Mouse (Mus musculus) left cerebral cortex, adult 18-20 months (tissue): ENCODE results near the gene Lmf2. TPM values are rescaled to one million over a fixed set of nuclear protein-coding genes. Genes with fewer than 3 reads are reported as not detected.
A peak's percentile ranks its signal among the peaks of the same experiment; 100 is the strongest.

ENCODE experiments used
- DNase-seq, 2 experiments: peaks; one replicate each; pipeline ENCODE4 v3.0.0; 2021 to 2022; ENCODE audit warnings: low spot score in 2 of 2, mixed read lengths in 1 of 2
- total RNA-seq, 2 experiments: library from RNA; stranded (reverse); gene quantifications; 2 replicates each; pipeline ENCODE4 v1.2.3; 2021

The Lmf2 gene
- total RNA-seq, 2 experiments from 2014 or later = 17.8 to 21.2 TPM

DNA sequence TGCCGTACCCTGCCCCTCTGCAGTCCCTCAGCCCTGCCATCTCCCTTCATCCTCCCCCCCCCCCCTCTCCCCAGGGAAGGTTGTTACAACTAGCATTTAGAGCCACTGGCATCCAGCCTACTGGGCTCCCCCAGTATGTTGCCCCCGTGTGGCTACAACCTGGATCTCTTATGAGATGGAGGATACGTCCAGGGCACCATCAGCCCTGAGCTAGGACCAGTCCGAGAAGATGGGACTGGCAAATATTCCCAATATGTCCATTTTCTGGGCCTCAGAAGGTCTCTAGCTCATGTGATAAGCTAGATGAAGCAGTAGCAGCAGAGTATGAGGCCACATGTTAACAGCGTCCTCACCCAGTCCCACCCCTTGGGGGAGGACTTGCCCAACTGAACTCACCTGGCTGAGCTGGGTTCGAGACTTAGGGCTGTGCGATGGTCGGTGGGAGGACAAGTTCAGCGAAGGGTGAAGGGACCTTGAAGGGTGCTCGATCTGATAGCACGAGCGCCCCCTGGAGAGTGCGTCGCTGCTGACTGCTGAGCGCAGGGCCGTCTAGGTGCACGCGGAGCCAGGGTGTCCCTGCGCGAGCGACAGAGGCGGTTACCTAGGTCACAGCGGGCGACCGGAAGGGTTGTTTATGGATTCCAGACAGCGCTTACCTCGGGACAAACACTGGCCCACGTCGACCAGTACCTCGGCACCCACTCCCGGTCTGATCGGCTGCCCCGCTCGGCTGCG lies 17.7 kb upstream of the Lmf2 start:
- peak; percentile 81 to 84 for DNase-seq

DNA sequence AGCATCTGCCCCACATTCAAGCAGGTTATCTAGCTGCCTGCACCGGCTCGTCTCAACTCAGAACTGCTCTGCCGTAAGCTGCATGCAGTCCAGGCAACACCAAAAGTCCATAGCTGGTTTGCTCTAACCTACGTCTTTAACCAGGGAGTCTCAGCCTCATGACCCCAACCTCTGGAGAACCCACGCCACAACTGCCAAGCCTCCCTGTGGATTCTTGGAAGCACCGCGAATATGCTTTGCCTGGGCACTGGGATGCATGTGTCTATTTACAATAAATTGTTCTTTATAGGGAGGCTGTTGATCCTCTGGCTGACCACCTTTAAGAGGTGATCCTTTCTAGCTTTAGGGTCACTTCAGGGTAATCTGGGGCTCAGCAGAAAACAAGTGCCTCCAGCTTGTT lies 17.1 kb upstream of the Lmf2 start:
- DNase-seq = no peak

DNA sequence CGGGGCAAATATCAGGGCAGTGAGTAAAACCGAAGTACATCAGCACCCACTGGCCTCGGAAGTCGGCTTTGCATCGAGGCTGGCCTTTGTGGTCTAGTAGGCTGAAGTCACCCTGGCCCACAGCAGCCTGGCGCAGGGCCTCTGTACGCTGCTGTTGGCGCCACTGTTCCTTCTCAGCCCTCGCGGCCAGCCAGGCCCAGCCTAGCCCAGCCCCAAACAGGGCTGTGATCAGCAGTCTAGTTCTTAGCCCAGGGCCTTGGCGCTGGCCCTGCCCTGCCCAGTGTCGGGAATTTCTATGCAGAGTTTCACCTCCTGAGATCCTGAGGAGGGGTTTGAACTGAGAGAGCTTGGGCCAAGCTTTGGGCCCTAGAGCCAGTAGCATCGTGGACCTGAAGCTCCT lies 16.6 kb upstream of the Lmf2 start:
- no peak for DNase-seq

DNA sequence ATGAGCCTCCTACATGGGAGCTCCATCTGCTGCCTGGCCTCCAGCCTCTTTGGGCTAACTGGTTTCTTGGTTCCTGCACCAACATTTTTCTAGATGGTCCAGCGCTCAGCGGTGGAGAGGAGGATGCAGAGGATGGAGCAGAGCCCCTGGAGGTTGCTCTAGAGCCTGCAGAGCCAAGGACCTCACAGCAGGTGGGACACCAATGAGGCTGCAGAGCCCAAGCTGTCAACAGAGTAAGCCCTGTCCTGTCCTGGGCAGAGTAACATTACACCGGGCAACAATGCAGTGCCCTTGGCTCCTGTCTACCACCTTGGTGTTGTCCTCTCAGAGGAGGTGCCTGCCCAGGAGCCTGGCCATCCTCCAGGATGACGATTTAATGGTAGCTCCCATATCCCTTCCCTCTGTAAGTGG lies 9.7 kb upstream of the Lmf2 start:
- no peak for DNase-seq

DNA sequence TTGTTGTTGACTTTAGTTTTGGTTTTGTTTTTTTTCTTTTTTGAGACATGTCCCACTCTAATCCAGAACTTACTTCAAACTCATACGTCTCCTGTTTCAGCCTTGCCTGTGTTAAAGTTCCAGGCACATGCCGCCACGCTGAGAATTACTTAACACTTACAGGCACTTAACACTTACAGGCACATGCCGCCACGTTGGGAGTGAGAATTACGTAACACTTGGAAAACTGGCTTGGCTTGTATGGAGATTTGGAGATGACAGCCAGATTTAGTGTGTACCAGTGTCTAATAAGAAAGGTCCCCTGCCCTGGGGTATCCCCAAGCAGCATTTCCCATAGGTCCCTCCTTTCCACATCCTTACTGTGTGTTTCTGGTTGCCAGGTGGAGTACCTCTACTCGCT lies 7.6 kb upstream of the Lmf2 start:
- DNase-seq = no peak

DNA sequence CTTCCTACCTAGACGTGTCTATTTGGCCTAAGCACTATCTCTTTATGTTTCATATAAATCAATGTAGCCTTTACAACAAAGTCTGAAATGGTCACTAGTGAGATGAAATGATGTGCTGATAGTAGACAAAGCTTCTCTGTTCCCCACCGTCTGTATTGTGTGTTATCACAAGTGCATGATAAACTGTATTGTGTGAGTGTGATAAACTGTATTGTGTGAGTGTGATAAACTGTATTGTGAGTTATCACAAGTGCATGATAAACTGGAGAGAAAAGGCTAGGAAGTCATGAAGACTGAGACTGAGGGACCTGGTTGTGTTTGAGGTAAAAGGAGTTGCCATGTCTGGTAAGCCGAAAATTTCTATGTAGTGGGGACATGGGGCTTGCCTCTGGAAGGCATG lies 3.3 kb upstream of the Lmf2 start:
- DNase-seq = no peak

DNA sequence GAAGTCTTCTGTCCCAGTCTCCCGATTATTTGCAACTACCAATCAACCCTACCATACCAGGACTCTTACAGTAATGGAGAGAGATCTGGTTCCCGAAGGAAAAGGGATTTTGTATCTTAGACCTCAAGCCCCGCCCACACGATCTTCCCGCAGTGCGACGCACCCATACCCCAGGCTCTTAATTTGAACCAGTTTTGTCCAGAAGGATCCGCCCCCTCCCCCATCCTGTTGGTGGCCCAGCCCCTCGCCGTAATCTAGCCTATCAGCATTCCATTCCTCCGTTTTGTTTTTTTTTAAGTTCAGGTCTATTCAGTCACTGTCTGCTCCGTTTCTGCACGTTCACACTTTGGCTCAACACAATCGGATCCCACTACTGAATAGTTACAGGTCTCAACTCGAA lies 913 bp upstream of the Lmf2 start:
- DNase-seq = peak in 1 of 2 experiments; percentile 42

DNA sequence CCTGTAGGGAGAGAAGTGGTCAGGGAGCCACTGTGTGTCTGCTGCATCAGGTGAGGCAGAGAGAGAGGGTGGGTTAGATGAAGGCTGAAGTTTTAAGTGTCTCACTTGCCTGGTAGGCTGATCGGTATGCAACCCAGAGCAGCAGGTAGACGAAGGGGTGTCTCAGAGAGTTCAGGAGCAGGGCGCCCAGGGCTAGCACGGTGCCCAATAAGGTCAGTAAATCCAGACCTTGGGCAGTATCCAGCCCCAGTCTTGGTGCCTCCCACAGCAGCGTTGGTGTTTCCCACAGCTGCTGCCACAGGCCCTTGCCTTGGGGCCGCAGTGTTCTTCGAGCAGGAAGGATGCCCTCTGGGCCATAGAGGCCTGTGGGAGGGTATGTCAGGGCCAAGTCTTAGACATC lies 1.0 kb downstream of the Lmf2 start:
- DNase-seq = no peak

DNA sequence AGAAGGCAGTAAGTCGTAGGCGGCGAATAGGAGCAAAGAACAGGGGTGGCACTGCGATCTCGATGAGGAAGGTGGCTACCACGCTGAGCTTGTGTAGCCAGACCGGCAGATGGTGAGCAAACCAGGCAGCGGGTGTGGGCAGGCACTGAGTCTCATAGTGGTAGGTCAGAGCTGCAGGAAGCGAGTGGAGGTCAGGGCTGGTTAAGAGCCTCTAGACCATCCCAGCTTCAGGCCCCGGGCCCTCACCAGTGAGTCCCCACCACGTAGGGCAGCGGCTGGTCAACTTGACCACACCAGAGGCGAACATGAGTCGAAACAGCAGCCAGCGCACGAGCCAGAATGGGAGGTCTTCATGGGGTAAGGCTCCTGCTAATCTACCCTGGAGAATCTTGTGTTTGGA lies 1.6 kb downstream of the Lmf2 start:
- DNase-seq = no peak

DNA sequence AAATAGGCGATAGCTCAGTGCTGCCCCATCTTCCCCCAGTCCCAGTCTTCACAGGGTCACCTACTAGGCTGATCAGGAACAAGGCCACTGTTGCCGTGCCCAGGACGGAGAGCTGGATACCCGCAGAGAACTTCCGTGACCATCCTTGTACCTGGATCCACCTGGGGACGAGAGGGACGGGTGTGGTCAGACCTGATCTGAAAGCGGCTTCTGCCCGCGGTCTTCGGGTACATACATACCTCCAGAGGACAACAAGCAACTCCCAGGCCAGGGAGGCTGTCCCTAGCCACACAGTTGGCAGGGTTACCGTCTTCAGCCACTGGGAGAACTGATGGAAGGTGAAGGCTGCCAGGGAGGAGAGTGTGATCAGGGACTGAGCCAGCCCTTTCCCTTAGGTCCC lies 2.7 kb downstream of the Lmf2 start:
- DNase-seq = no peak

DNA sequence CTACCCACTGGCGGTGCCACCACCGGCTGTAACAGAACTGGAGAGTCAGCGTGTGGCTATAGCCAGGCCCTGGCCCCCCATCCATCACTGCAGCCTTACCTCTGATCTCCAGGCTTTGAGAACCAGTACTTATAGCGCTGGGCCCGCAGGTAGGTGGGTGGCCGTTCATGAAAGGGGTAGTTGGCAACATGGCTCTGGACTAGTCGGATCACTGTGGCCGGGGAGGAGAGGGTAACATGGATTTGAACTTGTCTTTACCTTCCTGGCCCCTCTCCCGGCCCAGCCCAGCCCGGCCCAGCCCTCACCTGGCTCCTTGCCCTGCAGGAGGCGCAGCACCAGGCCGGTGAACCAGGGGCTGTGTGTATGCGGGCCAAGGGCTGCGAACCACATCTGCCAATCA lies 3.4 kb downstream of the Lmf2 start:
- DNase-seq = no peak

DNA sequence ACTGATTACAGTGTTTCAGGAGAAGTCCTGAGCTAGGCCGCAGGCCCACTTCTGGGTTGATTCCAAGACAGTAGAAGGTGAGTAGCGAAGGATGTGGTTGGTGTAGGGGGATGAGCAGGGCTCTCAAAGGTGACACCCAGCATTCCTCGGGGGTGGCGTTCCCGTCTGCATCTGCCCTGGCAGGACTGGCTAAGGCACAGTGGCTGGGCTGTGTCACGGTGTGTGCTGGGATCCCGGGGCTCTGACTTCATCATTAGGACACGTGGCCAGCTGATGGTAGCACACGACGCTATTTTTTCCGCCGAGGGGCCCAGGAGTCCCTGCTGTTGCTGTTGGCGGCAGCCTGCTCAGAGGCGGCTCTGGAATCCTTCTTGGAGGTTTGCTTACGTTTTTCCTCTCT lies 4.2 kb downstream of the Lmf2 start:
- no peak for DNase-seq

DNA sequence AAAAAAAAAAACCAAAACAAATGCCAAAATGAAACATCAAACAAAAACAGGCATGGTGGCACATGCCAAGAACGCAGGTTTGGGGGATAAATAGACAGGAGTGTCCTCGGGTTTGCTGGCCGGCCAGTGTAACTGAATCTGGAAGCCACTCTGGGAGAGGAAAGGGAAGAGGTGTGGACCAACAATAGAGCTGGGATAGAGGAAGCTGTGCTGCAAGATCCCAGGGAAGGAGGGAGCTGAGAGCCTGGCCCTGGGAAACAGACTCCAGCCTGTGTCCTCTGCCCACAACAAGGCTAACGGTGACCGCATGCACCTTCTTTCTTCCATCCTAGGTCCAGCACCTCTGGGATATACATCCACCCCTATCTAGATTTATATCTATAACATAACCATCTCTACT lies 5.0 kb downstream of the Lmf2 start:
- DNase-seq = no peak

DNA sequence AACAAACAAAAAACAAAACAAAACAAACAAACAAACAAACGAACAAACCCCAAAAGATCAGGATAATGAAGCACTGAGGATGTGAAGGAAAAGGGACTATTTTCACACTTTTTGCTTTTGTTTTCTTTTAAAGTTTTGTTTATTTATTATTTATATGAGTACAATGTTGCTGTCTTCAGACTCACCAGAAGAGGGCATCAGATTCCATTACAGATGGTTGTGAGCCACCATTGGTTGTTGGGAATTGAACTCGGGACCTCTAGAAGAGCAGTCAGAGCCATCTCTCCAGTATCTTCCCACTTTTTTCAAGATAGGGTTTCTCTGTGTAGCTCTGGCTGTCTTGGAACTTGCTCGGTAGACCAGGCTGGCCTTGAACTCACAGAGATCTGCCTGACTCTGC lies 12.1 kb downstream of the Lmf2 start:
- DNase-seq = no peak

DNA sequence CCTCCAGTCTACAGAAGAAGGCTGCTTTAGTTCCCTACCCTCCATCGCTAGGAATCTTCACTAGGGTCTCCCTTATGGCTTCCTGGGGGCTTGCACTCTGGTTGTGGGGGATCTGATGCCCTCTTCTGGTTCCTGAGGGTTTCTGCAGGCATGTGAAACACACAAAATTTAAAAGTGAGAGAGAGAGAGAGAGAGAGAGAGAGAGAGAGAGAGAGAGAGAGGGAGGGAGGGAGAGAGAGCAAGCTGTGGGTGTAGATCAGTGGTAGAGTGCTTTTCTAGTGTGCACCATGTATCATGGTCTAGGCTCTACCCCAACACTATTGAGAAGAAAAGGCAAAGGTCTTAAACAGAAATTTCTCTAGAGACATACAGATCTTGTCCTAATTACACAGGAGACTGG lies 13.8 kb downstream of the Lmf2 start:
- DNase-seq = no peak

DNA sequence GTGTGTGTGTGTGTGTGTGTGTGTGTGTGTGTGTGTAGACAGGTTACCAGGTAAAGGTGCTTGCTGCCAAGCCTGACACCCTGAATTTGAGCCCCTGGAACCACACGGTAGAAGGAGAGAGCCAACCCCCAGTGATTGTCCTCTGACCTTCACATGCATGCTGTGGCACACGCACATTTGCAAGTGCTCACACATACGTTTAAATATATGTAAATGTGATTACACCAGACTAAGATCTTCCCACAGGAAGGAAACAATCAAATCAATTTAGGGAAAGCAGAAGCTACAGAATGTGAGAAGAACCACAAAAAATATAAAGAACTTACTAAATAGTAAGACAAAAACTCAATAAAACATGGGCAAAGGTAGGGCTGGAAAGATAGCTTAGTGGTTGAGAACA lies 15.3 kb downstream of the Lmf2 start:
- no peak for DNase-seq

DNA sequence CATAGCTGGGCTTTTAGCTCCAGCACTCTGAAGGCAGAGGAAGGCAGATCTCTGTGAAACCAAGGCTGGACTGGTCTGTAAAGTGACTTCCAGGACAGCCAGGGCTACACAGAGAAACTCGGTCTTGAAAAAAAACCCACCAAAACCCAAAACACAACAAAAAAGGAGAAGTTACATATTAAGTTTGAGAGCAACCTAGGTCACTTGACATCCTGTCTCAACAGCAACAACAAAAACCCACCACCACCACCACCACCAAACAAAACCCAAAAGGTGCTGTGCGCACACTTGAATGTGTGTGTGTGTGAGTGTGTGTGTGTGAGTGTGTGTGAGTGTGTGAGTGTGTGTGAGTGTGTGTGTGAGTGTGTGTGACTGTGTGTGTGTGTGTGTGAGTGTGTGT lies 15.8 kb downstream of the Lmf2 start:
- DNase-seq = no peak

DNA sequence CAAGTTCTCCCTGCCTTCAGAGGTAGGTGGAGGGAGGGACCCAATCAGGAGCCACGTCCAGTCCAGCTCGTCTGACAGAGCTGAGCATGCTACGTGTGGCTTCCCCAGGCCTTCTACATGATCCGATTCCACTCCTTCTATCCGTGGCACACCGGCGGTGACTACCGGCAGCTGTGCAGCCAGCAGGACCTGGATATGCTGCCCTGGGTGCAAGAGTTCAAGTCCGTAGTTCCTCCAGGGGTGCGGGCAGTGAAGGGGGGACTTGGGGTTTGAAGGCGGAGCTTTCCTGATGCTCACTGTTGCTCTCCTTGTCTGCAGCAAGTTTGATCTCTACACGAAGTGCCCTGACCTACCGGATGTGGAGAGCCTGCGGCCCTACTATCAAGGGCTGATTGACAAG lies 19.0 kb downstream of the Lmf2 start:
- DNase-seq = no peak

DNA sequence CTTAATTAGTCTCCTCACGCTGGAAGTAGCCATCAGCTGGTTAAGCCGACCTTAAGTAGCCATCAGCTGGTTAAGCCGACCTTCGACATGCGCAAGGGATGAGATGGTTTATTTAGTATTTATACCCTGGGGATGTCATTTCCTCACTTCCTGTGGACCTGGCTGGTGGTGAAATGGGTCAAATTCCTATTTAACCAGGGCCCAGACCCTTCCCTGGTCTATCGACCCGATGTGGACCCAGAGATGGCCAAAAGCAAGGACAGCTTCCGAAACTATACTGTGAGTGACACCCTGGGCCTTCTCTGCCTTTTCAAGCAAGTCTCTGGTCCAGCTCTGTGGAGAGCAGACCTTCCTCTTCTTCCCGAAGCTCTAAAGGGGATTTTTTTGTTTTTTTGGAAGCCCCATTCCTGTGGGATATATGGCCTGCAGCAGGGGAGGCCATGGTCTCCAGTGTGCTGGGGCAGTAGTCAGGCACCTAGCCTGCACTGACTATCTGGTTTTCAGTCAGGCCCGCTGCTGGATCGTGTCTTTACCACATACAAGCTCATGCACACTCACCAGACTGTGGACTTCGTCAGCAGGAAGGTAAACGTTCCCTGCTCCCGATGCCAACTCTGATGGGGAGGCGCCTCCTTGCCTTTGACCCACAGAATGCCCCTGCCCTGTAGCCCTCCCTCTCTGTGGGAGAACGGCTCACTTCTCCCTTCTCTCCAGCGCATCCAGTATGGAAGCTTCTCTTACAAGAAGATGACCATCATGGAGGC lies 20.5 kb downstream of the Lmf2 start:
- no peak for DNase-seq

DNA sequence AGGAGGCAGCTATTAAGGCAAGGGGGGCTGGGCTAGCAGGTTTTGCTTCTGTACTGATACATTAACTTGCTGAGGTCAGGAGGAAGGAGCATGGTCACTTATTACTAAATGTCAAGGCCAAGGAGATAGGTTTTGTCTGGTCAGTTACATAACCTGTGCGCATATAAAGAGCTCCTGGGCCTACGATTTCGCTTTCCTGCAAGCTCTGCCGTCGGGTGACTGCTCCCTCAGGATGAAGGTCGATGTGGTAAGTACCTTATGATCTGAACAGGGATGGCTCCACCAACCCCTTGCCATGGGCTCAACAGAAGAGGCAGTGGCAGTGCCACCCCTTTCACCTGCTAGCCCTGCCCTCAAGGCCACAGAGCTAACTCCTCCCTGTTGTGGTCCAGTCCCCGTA lies 21.2 kb downstream of the Lmf2 start, which contains the start of gene Miox:
Gene Miox (plus strand): TSS at position 128 of the 400 bp plus-strand sequence.
- no peak for DNase-seq

DNA sequence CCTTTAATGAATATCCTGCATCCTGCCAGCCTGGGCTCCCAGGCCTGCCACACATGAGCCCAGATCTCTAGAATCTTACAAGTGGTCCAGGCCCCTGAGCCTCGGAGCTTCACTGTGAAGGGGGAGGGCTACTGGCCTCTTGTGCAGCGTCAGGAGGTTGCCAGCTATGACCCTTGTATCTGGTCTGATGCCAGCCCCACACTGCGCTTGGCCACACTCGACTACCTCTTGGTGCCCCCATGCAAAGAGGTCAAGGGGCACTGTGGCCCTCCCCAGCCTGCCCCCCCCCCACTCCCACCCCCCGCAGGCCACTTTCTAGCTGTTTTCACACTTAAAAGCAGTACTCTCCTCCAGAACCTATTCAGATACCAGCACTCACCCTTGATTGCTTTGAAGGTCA lies 29.0 kb downstream of the Lmf2 start:
- DNase-seq = no peak

DNA sequence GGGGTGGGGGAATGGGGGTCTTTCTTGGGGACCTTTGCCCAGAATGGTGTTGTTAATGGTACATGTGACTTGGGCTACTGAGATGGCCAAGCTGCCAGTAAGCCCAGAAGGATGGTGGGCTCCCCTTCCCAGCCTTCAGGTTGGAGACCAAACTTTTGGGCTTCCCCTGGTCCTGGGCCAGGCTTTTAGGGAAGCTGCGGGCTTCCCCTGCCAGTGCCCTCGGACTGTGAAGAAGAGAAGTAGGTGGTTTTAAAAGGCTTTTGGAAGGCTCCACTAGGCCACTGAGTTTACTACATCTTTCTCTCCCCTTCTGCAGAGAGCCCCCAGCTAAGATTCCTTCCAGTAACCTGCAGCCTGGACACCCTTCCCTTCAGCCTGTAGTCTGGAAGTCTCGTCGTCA lies 31.8 kb downstream of the Lmf2 start:
- DNase-seq = no peak
